Mouse (Mus musculus) cerebellum, adult 9-10 months (tissue): ENCODE data around the gene Olfr1307.

Experiments used
- DNase-seq: peaks from one replicate; pipeline ENCODE4 v3.0.0; 2022

Olfr1307 gene

GRCm38 (mm10) chr2:111949340-111949739, at the start of gene Olfr1307:
Gene Olfr1307 (minus strand): TSS chr2:111949440.
- DNase-seq: no peak

GRCm38 (mm10) chr2:111990181-111990580, 40.9 kb upstream of the Olfr1307 start, which contains the start of gene Olfr1309:
Gene Olfr1309 (minus strand): TSS chr2:111990281.
- no peak for DNase-seq

- DNase-seq: no peak
Observed at GRCm38 (mm10) chr2:111964844-111965243, 15.6 kb upstream of the Olfr1307 start, which contains the start of gene Olfr1308. Gene Olfr1308 (minus strand): TSS chr2:111964944.

GRCm38 (mm10) chr2:111916171-111916570, 33.1 kb downstream of the Olfr1307 start, which contains the start of gene Olfr1306:
Gene Olfr1306 (minus strand): TSS chr2:111916271.
- DNase-seq: no peak
